Mouse (Mus musculus) frontal cortex, adult 2 months (tissue): Measurements from ENCODE around the gene Sorcs2. TPM values are rescaled to one million over a fixed set of nuclear protein-coding genes. Genes with fewer than 3 reads are reported as not detected.

Experiments
- DNase-seq, 2 experiments: peaks; one replicate each; pipeline ENCODE4 v3.0.0; 2022; ENCODE audit warnings: low spot score in 1 of 2; ENCODE audit errors: extremely low spot score in 1 of 2
- polyA plus RNA-seq: library from polyadenylated mRNA; depleted of rRNA; stranded (reverse); fragments of >200 nt; gene quantifications from 2 replicates; pipeline ENCODE4 v1.2.3, GENCODE M21; 2012

Sorcs2 gene
- polyA plus RNA-seq, 1 experiment, result 30.7 TPM

- DNase-seq, result no peak
These were observed 36.2 kb downstream of the Sorcs2 start for GRCm38 (mm10) chr5:36361749-36362148.

GRCm38 (mm10) chr5:36360343-36360742, 37.6 kb downstream of the Sorcs2 start:
- no peak for DNase-seq

GRCm38 (mm10) chr5:36359535-36360243, 38.2 kb downstream of the Sorcs2 start:
- DNase-seq, result peak in 1 of 2 experiments; percentile 25

- no peak for DNase-seq
These were observed 39.8 kb downstream of the Sorcs2 start for GRCm38 (mm10) chr5:36358161-36358560.

GRCm38 (mm10) chr5:36356659-36357058, 41.3 kb downstream of the Sorcs2 start:
- no peak for DNase-seq

- DNase-seq, result no peak
These were observed 42.3 kb downstream of the Sorcs2 start for GRCm38 (mm10) chr5:36355683-36356082.

GRCm38 (mm10) chr5:36353679-36354078, 44.3 kb downstream of the Sorcs2 start:
- DNase-seq, result no peak

GRCm38 (mm10) chr5:36353194-36353593, 44.7 kb downstream of the Sorcs2 start:
- DNase-seq, result no peak

GRCm38 (mm10) chr5:36346698-36347097, 51.2 kb downstream of the Sorcs2 start:
- DNase-seq, result no peak

GRCm38 (mm10) chr5:36339283-36339682, 58.7 kb downstream of the Sorcs2 start:
- DNase-seq, result no peak

GRCm38 (mm10) chr5:36336252-36336651, 61.7 kb downstream of the Sorcs2 start:
- DNase-seq, result no peak

- no peak for DNase-seq
These were observed 62.3 kb downstream of the Sorcs2 start for GRCm38 (mm10) chr5:36335661-36336060.

- no peak for DNase-seq
These were observed 63.7 kb downstream of the Sorcs2 start for GRCm38 (mm10) chr5:36334227-36334626.

- no peak for DNase-seq
These were observed 67.3 kb downstream of the Sorcs2 start for GRCm38 (mm10) chr5:36330472-36331155.

GRCm38 (mm10) chr5:36326057-36327010, 71.6 kb downstream of the Sorcs2 start:
- no peak for DNase-seq

GRCm38 (mm10) chr5:36324140-36324572, 73.8 kb downstream of the Sorcs2 start:
- peak; percentile 57 to 68 for DNase-seq

- peak in 1 of 2 experiments; percentile 77 for DNase-seq
These were observed 74.4 kb downstream of the Sorcs2 start for GRCm38 (mm10) chr5:36323526-36323925.

GRCm38 (mm10) chr5:36321581-36321980, 76.4 kb downstream of the Sorcs2 start:
- no peak for DNase-seq

- DNase-seq, result no peak
These were observed 77.3 kb downstream of the Sorcs2 start for GRCm38 (mm10) chr5:36320667-36321066.

GRCm38 (mm10) chr5:36317641-36318368, 80.1 kb downstream of the Sorcs2 start:
- DNase-seq, result no peak
